Mouse (Mus musculus): ENCODE data around the gene Lamc1. TPM values are rescaled to one million over a fixed set of nuclear protein-coding genes. Genes with fewer than 3 reads are reported as not detected.
A peak's percentile ranks its signal among the peaks of the same experiment; 100 is the strongest.

Lamc1 gene
- polyA plus RNA-seq, 1 experiment = 25.8 TPM

DNA sequence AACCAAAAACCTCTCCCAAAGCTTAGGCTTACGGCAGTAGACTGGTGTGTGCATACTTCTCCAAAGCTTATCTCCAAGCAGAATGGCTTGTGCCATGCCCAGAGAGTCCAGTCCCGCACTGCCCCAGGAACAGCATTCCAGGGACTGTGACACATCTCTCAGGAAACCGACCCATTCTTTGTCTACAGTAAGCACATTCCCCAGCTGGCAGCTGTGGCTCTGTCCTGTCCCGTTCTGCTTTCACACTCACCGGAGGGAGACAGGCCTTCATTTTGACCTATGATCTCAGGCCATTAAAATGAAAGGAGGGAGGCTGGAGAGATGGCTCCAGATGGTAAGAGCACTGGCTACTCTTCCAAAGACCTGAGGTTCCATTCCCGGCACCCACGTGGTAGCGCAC is 130.4 kb downstream of the Lamc1 start:
- no peak for DNase-seq (ENCODE audit: extremely low spot score in 1 of 2, low spot score in 1 of 2)

DNA sequence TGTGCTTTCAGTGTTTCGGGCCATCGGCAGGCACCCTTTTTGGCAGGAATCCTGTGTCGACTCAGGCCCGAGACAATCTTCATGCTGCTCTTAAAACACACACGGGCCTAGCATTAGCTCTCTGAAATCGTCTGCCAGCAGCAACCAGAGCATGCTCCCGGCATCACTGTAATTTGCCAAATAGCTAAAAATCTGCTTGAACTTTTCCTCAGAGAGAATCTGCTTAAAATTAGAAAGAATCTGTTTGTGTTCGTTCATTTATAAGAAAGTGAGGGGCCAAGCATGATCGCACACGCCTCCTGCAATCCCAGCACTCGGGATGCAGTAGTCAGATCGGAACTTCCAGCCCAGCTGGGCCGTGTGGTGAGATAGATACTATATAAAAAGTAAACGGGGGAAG is 131.1 kb downstream of the Lamc1 start:
- DNase-seq (ENCODE audit: extremely low spot score in 1 of 2, low spot score in 1 of 2) = no peak

DNA sequence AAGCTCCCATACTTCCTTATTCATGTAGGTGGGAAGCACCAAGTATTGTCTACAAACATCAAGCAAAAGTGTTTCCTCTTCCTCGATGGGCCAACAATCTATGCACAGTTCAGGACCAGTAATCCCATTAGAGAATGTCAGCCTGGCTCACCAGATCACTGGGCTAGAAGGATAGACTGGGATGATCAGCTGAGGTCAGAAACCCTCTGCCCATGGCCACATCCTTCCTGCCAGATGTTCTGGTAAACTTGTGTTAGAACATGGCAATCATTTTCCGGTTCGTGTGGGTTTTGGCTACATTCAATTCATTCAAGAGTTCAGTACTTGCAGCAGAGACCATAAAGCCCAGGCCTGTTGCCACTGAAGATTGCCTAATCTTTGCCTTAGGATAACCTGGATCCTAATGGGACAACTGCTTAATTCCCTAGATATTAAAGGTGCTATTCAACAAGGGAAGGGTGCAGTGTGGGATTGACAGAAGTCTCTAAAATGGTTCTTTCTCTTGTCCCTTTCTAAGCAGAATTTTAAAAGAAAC is 135.2 kb downstream of the Lamc1 start:
- no peak for DNase-seq (ENCODE audit: extremely low spot score in 1 of 2, low spot score in 1 of 2)

DNA sequence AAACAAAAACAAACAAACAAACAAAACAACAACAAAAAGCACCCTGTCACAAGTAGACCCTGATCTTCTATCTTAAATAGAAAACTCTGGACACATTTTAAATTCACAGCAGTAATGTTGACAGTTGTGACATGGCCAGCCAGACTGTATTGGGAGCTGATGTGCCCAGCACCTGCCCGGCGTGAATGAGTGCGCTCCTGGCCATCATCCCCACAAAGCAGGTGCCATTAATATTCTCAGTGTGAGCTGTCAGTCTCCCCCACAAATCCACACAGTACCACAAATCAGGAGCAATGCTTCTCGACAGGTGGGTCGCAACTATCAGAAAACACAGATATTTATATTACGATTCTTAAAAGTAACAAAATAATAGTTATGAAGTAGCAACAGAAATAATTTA is 139.6 kb downstream of the Lamc1 start:
- no peak for DNase-seq (ENCODE audit: extremely low spot score in 1 of 2, low spot score in 1 of 2)

DNA sequence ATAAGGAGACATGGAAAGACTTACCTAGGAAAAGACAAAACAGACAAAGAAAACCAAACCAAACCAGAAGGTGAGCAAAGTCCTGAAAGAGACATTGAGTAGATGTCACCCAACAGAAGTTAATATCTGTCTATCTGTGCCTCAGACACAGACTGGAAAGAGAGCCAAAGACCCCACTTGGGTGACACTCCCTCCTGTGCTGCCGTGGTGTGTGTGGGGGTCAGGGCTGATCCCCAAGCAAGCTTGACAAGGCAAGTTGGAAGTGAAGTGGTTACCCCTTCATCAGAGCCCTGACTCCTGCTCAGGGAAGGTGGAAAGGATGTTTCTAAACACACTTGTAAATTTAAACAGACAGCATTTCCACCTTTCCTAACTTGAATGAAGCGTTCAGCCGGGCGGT is 140.2 kb downstream of the Lamc1 start:
- DNase-seq (ENCODE audit: extremely low spot score in 1 of 2, low spot score in 1 of 2) = no peak

DNA sequence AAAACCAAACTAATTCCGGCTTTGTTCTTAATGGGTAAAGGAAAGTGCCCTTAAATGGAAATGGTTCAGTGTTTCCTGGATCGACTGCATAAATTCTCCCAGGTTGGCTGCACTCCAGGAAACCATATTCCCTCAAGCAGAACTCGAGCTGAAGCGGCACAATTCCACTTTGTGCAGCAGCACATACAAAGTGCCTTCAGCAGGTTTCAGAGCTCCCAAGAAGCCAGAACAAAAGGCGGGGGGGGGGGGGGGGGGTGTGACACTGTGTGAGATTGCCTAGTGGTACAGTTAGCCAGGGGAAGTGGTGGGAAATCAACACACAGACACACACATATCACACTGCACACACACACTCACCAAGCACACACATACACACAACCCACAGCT is 140.7 kb downstream of the Lamc1 start:
- peak in 1 of 2 experiments; percentile 64 for DNase-seq (ENCODE audit: extremely low spot score in 1 of 2, low spot score in 1 of 2)

DNA sequence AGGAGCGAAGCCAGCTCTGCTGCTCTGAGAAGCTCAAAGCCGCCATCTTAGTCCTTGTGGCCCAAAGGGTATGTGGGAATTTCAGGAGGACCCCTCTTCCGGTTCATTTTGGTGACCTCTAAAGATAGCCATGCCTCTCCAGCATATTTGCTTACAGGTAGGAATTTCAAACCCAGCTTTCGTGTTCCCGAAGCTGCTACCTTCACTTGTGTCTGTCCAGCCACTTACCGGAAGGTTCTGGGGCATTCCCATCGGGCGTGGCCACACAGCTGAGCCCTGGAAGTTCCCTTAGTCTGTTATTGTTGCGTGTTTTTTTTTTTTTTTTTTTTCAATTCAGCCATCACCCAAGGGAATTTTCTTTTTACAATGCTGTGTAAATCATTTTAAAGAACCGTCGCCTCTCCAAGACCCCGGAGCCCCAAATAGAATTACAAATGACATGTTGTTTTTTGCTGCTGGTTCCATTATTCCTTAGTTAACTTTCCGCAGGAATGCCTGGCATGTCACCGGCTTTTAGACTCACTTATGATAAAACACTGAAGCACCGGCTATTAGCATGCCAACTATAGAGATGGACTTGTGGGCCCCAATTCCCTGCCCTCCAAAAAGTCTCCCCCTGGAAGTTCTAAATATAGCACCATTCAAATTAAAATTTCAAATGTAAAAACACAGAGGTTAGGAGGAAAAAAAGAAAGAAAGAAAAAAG is 141.2 kb downstream of the Lamc1 start:
- no peak for DNase-seq (ENCODE audit: extremely low spot score in 1 of 2, low spot score in 1 of 2)

DNA sequence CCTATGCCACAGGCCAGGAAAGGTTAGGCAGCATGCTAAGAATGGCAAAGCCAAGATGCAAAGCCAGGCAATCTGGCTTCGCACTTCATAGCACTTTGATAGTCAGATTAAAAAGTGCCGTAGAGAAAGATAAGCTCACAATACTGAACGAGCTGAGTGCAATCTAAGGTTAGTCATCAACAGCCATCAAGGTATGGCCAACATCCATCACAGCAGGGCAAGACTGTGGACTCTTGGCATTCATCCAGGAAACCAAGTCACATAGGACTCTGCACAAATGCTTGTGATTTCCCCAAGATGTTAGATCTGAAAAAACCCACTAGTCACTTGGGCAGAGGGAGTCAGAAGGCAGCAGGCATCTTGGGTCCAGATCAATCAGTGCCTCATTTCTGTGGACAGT is 144.5 kb downstream of the Lamc1 start:
- DNase-seq (ENCODE audit: extremely low spot score in 1 of 2, low spot score in 1 of 2) = no peak

DNA sequence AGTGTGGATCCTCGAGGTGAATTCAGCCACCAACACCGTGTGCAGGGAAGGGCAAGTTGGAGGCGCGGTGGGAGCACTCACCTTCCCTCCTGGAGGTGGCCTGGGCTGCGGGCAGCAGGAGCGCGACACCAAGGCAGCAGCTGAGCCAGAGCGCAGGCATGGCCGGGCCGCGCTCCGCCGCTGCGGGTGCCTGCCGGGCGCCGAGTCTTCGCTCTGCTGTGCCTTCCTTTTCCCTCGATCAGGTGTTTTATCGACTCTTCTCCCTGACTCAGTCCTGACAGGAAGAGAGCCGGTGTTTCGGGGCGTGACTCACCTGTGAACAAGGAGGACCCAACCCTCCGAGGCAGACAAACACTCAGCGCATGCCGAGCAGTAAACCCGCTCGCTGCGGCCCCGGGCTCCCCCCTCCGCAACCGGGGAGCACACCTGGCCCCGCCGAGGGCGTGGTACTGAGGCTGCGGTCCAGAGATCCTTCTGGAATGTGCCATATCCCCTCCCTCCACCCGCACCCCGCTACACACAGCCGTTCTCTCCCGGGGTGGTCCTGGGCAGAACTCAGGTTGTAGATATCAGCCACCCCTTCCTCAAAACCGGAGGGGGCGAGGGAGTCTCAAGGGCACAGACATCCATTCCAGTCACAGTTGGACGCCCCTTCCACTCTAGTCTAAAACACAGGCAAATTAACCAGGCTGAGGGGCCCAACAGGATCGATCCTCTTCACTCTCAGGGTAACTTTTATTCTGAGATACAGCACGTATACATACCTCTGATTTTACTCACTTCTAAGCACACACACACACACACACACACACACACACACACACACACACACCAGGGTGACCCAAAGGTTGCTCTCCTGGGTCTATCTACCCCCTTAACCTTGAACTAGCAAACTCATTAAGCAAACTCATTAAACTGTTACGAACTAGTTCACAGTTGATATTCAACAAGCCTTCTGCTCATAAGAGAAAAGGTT is 146.5 kb downstream of the Lamc1 start, which contains the start of gene Lamc2:
TSS of gene Lamc2 (minus strand) at position 620 of the 976 bp plus-strand sequence.
- DNase-seq (ENCODE audit: extremely low spot score in 1 of 2, low spot score in 1 of 2) = no peak

DNA sequence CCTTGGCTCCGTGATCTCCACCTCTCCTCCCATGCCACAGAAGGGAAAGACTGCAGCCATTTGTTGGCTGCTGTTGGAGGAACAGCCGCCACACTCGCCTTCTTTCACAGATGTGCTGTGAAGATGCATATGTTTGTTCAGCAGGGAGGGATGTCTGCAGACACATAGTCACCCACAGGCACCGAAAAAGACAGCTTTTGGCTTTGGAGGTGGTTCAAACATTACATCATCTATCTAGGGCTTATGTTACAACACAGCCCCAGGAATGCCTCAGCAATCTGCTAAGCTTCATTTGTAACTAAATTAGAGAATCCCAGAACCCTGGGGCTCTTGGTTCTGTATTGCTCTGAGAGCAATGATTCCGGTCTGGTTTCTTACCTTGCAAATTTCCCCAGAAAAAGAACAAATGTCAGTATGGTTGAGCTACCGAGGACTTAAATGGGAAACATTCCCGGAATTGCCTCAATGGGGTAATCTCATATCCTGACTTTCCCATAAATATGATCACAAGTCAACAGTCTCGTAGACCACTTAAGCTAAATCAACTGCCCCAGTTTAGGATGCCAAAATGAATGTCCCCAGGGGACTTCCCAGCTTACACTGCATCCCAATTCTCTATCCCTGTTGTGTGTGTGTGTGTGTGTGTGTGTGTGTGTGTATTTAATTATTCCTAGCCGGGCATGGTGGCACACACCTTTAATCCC is 151.8 kb downstream of the Lamc1 start:
- peak; percentile 83 to 85 for DNase-seq (ENCODE audit: extremely low spot score in 1 of 2, low spot score in 1 of 2)

DNA sequence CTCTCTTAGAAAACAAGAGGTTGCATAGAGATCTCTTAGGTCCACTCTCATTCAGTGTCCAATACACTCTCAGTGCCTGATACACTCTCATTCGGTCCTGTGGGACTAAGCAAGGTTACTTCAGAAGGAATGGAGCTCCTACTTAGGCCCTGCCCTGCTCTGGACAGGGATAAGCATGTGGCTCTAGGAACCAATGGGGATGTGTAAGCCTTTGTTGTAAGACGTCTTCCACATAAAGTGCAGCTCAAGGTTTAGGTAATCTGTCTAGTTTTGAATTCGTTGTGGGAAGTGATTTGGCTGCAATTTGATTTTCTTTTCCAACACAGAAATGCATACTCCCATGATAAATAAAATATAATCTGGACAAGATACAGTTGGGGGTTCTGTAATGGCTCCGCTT is 152.4 kb downstream of the Lamc1 start:
- DNase-seq (ENCODE audit: extremely low spot score in 1 of 2, low spot score in 1 of 2) = peak in 1 of 2 experiments; percentile 12

DNA sequence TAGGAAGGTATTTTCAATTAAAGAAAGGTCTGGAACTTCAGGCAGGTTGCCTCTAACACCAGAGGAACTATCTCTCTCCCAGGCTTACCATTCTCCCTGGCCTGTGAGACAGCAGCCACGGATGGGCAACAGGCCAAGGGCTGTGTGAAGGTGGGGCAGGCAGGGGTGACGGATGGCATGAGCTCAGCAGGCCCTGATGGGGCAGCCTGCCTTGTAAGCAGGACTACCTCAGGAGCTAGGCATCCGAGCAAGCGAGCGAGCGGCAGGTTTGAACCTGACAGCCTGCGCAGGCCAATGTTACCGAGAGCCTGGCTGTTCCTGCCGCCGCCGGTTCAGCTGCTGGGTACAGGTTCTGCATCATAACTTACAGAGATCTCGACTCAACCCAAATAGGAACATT is 157.8 kb downstream of the Lamc1 start:
- peak in 1 of 2 experiments; percentile 25 for DNase-seq (ENCODE audit: extremely low spot score in 1 of 2, low spot score in 1 of 2)

DNA sequence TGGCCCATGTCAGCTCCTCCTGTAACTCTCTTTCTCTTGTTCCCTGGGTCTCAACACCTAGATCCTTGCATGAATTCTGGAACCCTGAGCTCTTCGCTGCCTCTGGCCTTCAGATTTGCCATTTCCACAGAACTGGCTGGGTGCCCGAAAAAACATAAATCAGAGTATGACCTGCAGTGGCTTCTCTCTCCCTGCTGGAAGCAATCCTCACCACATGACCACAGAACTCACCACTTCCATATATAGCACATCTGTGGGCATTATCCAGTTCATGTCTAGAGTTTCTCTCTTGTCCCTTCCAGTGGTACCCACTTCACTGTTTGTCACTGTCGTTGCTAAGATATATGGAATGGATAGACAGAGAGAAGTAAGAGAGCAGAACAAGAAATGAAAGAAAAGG is 159.3 kb downstream of the Lamc1 start:
- no peak for DNase-seq (ENCODE audit: extremely low spot score in 1 of 2, low spot score in 1 of 2)

DNA sequence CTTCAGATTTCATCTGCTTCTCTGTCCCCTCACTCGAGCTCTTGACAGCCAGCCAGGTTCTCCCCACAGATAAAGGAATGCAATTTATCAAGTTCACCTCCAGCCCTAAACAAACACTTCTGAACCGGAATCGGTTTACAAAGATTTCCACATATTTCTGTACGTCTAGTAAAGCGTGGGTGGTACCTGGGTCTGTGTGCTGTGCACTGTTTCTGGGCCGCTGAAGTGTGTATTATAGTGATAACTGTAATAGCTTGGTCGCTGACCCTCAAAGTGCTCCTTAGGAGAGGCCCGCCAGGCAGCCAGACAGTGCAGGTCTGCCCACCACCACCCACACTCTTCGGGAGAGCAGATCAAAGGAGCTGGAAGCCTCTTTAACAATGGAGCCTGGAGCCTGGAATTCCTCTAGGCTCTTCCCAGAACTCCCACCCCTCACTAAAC is 160.3 kb downstream of the Lamc1 start:
- DNase-seq (ENCODE audit: extremely low spot score in 1 of 2, low spot score in 1 of 2) = no peak

DNA sequence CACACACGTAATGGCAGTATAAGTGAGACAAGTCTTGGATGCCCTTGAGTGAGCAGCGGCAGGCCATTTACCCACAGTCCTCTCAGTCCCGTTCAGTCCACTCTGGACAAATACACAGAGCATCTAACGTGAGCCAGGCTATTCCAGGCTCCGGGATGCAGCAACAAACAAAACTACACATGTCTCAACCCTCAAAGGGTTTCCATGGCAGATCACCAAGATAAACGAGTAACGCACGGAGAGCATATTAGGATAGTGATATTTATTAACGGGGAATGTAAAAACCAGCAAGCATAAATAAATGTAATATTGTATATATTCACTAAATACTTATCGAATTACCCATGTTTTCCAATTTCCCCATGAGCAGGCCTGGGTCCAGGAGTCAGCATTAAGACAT is 161.6 kb downstream of the Lamc1 start:
- DNase-seq (ENCODE audit: extremely low spot score in 1 of 2, low spot score in 1 of 2) = no peak

Other genes with a start within 250 kb of the Lamc1 start
- 3.2 and 4.9 TPM in 2 replicates for gene Lamc2, start 146.3 kb downstream of the Lamc1 start, polyA plus RNA-seq (2012; rRNA removed)
- 3.4 and 4.0 TPM in 2 replicates for gene Shcbp1l, start 92.4 kb upstream of the Lamc1 start, polyA plus RNA-seq (2012; rRNA removed)
- gene Dhx9, start 154.9 kb upstream of the Lamc1 start, polyA plus RNA-seq (2012; rRNA removed) = 56.1 and 62.4 TPM in 2 replicates
- 3.5 and 4.6 TPM in 2 replicates for gene Npl, start 217.3 kb upstream of the Lamc1 start, polyA plus RNA-seq (2012; rRNA removed)